ENCODE assay signal across 2 mouse cellular contexts in the genomic region with DNA sequence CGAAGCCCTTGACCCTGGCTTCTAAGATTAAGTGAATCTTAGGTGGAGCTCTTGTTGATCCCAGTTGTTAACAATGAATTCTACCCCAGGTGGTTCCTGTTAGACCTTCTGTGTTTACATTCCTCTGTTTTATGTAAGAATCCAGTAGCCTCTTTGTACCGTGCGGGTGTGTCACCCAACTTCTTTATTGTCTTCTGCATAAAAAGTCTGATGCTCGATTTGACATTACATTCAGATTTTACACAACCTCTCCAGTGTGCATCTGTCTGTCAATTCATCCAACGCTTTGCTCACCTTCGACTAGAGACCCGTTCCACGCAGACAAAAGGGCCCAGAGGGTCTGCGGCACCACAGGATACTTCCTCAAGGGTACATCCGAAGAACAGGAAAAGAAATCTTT. TPM values are rescaled to one million over a fixed set of nuclear protein-coding genes. Genes with fewer than 3 reads are reported as not detected.
"Had no signal": no experiment of that assay in that cellular context is flagged by ENCODE, and none has a peak within 500 bp of the region (broad histone marks: within the 10 kb centered on the region; RNA-seq: fewer than 3 reads in every experiment).

No protein-coding gene starts in this region.

RNA-seq across cellular contexts. Expression of a gene that starts 29.7 kb away (rescaled TPM):
- total RNA-seq: hematopoietic stem cell, adult 5-6 weeks had no signal
- polyA plus RNA-seq: inflammation-experienced regulatory T-cells, adult 6 months had no signal
